In genomic region chrX:85481326-85481725, GRCm38 (mm10) we compare ENCODE assay signal across 12 mouse cellular contexts.
DNase-seq lines count a peak whose midpoint lies in the region; ATAC-seq and TF ChIP-seq lines count a peak whose summit lies in the region.
"Had no signal": no experiment of that assay in that cellular context is flagged by ENCODE, and none has a peak within 500 bp of the region (broad histone marks: within the 10 kb centered on the region; RNA-seq: fewer than 3 reads in every experiment).

No protein-coding gene starts in this region.

- TF ChIP-seq EP300 in liver, postnatal 0 days (IDR thresholded peaks at IDR 0.05; ENCODE audit: low read depth) = no peak

- DNase-seq in gastrocnemius, adult 2 months = no peak
- no peak for DNase-seq in gastrocnemius, adult 8-10 months (ENCODE audit: low spot score in 2 of 2)
- DNase-seq in liver, postnatal 0 days = no peak
- peak; percentile 7 for DNase-seq in adipocyte (ENCODE audit: low spot score)
- DNase-seq in midbrain, postnatal 0 days (ENCODE audit: low spot score) = peak; percentile 41
- no peak for DNase-seq in kidney, postnatal 36 days
- DNase-seq in gastrocnemius, postnatal 25 days = no peak
- DNase-seq: heart, adult 11 months; kidney, adult 18-20 months; left cerebral cortex, postnatal 4 days had no signal

- no peak overlapping the region for H3K4me2 ChIP-seq in liver, postnatal 0 days (ENCODE audit: low read depth, low read length)
- no peak overlapping the region for H3K4me2 ChIP-seq in liver, embryonic 12.5 days
- H3K4me2 ChIP-seq in midbrain, postnatal 0 days (ENCODE audit: low read depth, low read length, poor library complexity, severe bottlenecking) = no peak overlapping the region

- no peaks in the 10 kb centered on the region for H3K4me1 ChIP-seq in liver, postnatal 0 days (ENCODE audit: insufficient read depth)
- H3K4me1 ChIP-seq in liver, embryonic 12.5 days = no peaks in the 10 kb centered on the region
- no peaks in the 10 kb centered on the region for H3K4me1 ChIP-seq in midbrain, postnatal 0 days (ENCODE audit: insufficient read depth, low read length)
- H3K4me1 ChIP-seq: megakaryocyte, embryonic 14.5 days had no signal

- no peak for ATAC-seq in liver, postnatal 0 days
- no peak for ATAC-seq in liver, embryonic 12.5 days
- no peak; the same call in 1 of the 2 replicates for ATAC-seq in midbrain, postnatal 0 days (ENCODE audit: low FRiP score)

- no peaks in the 10 kb centered on the region for H3K9me3 ChIP-seq in liver, postnatal 0 days (ENCODE audit: low read length)
- H3K9me3 ChIP-seq in liver, embryonic 12.5 days (replicated peaks) = no peaks in the 10 kb centered on the region
- no peaks in the 10 kb centered on the region for H3K9me3 ChIP-seq in midbrain, postnatal 0 days (ENCODE audit: low read length)
- H3K9me3 ChIP-seq: megakaryocyte, embryonic 14.5 days had no signal

- TF ChIP-seq CTCF in gastrocnemius, adult 2 months (IDR thresholded peaks at IDR 0.05) = peak; percentile 53
- peak; percentile 55 for TF ChIP-seq CTCF in liver, postnatal 0 days (IDR thresholded peaks at IDR 0.05; ENCODE audit: low read depth)
- TF ChIP-seq CTCF in midbrain, postnatal 0 days (IDR thresholded peaks at IDR 0.05) = peak; percentile 78

- no peaks in the 10 kb centered on the region for H3K36me3 ChIP-seq in liver, postnatal 0 days (replicated peaks; ENCODE audit: insufficient read depth, low read length)
- H3K36me3 ChIP-seq in liver, embryonic 12.5 days = no peaks in the 10 kb centered on the region
- H3K36me3 ChIP-seq in midbrain, postnatal 0 days (ENCODE audit: insufficient read depth, low read length) = no peaks in the 10 kb centered on the region

- H3K27ac ChIP-seq in gastrocnemius, adult 2 months = no peak overlapping the region
- no peak overlapping the region for H3K27ac ChIP-seq in liver, postnatal 0 days (ENCODE audit: low read depth)
- H3K27ac ChIP-seq in liver, embryonic 12.5 days = no peak overlapping the region
- no peak overlapping the region for H3K27ac ChIP-seq in midbrain, postnatal 0 days (ENCODE audit: low read depth, low read length)

- no peaks in the 10 kb centered on the region for H3K27me3 ChIP-seq in liver, postnatal 0 days (ENCODE audit: insufficient read depth, low read length)
- H3K27me3 ChIP-seq in liver, embryonic 12.5 days (replicated peaks) = no peaks in the 10 kb centered on the region
- no peaks in the 10 kb centered on the region for H3K27me3 ChIP-seq in midbrain, postnatal 0 days (ENCODE audit: insufficient read depth, low read length)
- H3K27me3 ChIP-seq: megakaryocyte, embryonic 14.5 days had no signal

- H3K4me3 ChIP-seq in gastrocnemius, adult 2 months = no peak overlapping the region
- H3K4me3 ChIP-seq in liver, postnatal 0 days (ENCODE audit: low read depth, low read length) = no peak overlapping the region
- H3K4me3 ChIP-seq in liver, embryonic 12.5 days = no peak overlapping the region
- no peak overlapping the region for H3K4me3 ChIP-seq in midbrain, postnatal 0 days (ENCODE audit: low read depth, low read length)
- H3K4me3 ChIP-seq: megakaryocyte, embryonic 14.5 days had no signal

- WGBS in liver, postnatal 0 days (ENCODE audit: insufficient replicate concordance) = 43% methylated on average over 5 of the region's 5 CpGs
- 41% methylated on average over 5 of the region's 5 CpGs for WGBS in liver, embryonic 12.5 days (ENCODE audit: insufficient replicate concordance)
- 41% methylated on average over 5 of the region's 5 CpGs for WGBS in midbrain, postnatal 0 days

- intact Hi-C loops in gastrocnemius, adult 2 months (cut with DNase I) = no loop called here

- H3K9ac ChIP-seq in liver, postnatal 0 days (replicated peaks) = no peak overlapping the region
- no peak overlapping the region for H3K9ac ChIP-seq in liver, embryonic 12.5 days
- no peak overlapping the region for H3K9ac ChIP-seq in midbrain, postnatal 0 days (replicated peaks; ENCODE audit: low read length, poor library complexity, severe bottlenecking)

Comparison
In these comparisons a context has a peak if more than half of its experiments do, and no peak if none do; other contexts are left out.
1. DNase-seq: peak in adipocyte (single experiment) and midbrain, postnatal 0 days (single experiment); none in gastrocnemius, adult 2 months (single experiment), gastrocnemius, adult 8-10 months (0 of 2), liver, postnatal 0 days (single experiment), kidney, postnatal 36 days (0 of 2) and gastrocnemius, postnatal 25 days (single experiment).
2. Peak in every context shown above with its lines, with median percentiles within 50 percentile points of each other: CTCF ChIP-seq.